Mouse (Mus musculus): ENCODE measurements around the gene Gm14322. TPM values are rescaled to one million over a fixed set of nuclear protein-coding genes. Genes with fewer than 3 reads are reported as not detected.
A peak's percentile ranks its signal among the peaks of the same experiment; 100 is the strongest.
"Not testable (repeated sequence)": the region's sequence is repeated elsewhere in the genome, so short reads cannot be mapped to it uniquely, and the experiment has no call there.

Gm14322 gene
- 10.9 and 11.8 TPM in 2 replicates for polyA plus RNA-seq (2015; fragmentation: Nextera tagmentation; extraction: Ambion mirVana)

DNA sequence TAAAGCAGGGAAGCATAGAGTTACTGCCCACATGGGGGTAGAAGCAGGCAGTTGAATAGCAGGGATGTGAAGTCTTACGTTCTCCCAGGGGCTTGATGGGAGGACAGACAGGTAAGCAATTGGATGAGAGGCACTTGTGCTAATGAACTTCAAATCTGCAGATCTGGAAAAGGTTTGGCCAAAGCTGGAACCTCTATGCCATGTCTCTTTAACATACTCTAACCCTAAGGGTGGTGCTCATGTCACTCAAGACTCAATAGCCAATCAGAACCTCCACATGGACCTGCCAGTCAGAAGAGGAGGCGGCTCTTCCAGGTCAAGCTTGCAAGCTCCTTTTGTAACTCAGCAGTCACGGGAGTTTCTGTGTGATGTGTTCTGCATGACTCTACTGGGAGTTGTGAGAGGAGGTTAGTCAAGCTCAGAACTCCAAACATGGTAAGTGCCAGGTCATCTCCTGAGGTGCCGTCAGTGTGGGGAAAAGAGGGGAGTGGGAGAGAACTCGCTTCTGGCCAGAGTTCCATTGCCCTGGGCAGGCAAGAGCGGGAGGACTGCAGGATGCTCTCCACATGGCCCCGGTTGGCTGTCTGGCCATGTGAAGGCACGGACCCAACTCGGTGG, at the start of gene Gm14322:
Gene Gm14322 (plus strand): TSS at position 348 of the 618 bp plus-strand sequence.
- not testable (repeated sequence) for ATAC-seq (ENCODE audit: insufficient number of reproducible peaks, insufficient read depth, low FRiP score, low TSS enrichment, low read depth); H3K27ac ChIP-seq; H3K36me3 ChIP-seq; H3K4me1 ChIP-seq; H3K9me3 ChIP-seq; H3K9ac ChIP-seq; H3K27me3 ChIP-seq
- peak within 1 kb of the TSS; percentile 43 for H3K4me2 ChIP-seq
- WGBS: 19% methylated on average over 9 of the region's 9 CpGs
- peak within 1 kb of the TSS; percentile 40 for H3K4me3 ChIP-seq

DNA sequence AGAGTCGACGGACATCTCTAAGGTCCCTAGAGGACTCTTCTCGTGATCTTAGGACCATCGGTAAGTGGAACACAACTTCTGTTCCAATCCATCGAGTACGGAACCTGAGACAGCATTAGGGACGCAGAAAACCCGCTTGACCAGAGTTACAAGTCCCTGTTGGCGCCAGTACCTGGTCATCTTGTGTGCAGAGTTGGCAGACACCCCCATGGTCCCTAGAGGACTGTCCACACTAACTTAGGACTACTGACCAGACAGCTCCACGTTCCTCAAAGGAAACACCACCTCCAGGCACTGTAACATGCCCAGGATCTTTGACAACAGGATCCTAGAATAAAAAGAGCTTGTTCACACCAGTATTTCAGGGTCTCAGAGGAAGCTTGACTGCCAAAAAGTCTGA, 17.6 kb upstream of the Gm14322 start:
- not testable (repeated sequence) for H3K27ac ChIP-seq; H3K27me3 ChIP-seq; H3K4me3 ChIP-seq; H3K4me1 ChIP-seq; H3K9me3 ChIP-seq; H3K9ac ChIP-seq; ATAC-seq (ENCODE audit: insufficient number of reproducible peaks, insufficient read depth, low FRiP score, low TSS enrichment, low read depth); H3K4me2 ChIP-seq; H3K36me3 ChIP-seq
- 80% methylated on average over 8 of the region's 10 CpGs for WGBS

DNA sequence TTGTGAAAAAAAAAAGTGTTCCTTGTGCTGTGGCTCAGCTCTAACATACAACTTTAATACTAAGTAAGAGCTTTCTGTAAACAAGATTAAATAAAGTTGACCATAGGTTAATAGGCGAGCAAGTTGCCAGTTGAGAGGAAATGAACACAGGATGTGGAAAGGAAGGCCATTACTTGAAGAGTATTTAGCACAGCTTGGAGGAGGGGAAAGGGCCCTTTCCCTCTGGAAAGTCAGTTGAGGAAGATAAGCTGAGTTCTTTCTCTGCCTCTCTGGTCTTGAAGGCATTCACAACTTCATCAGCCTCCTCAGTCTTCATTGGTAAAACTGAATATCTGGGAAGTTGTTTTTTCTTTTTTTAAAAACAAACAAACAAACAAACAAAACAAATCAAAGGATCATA, 28.3 kb downstream of the Gm14322 start:
- not testable (repeated sequence) for ATAC-seq (ENCODE audit: insufficient number of reproducible peaks, insufficient read depth, low FRiP score, low TSS enrichment, low read depth); H3K4me1 ChIP-seq; H3K27me3 ChIP-seq; H3K9ac ChIP-seq; H3K9me3 ChIP-seq; H3K4me3 ChIP-seq; H3K27ac ChIP-seq; H3K36me3 ChIP-seq; H3K4me2 ChIP-seq
- 66% methylated on average over 1 of the region's 1 CpGs for WGBS

DNA sequence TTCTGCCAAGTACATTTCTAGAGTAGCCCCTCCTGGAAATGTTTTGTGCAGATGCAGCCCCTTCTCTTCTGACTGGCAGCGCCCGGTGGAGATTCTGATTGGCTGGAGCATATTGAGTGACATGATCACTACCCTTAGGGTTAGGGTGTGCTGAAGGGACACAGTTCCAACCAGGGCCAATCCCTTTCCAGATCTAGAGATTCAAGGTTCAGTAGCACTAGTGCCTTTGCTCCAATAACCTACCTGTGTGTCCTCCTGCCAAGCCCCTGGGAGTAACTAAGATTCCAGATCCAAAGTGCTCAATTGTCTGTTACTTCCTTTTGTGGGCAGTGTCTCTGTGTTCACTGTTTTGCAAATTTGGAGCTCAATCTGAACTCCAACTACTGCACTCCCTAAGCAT, 47.1 kb downstream of the Gm14322 start:
- WGBS: no CpG with 5 or more reads among the region's 2 CpGs

More for the DNA sequence above, 47.1 kb downstream of the Gm14322 start:
- H3K9me3 ChIP-seq; H3K27me3 ChIP-seq; H3K27ac ChIP-seq; H3K4me2 ChIP-seq; H3K36me3 ChIP-seq; ATAC-seq (ENCODE audit: insufficient number of reproducible peaks, insufficient read depth, low FRiP score, low TSS enrichment, low read depth); H3K4me1 ChIP-seq; H3K9ac ChIP-seq; H3K4me3 ChIP-seq: not testable (repeated sequence)

Other genes with a start within 250 kb of the Gm14322 start
- 0.15 TPM in 1 of 2 replicates, not detected in the other for gene Gm14406, start 181.1 kb upstream of the Gm14322 start, polyA plus RNA-seq (2015; fragmentation: Nextera tagmentation; extraction: Ambion mirVana)
- 37.1 and 42.9 TPM in 2 replicates for gene Gm14325, start 81.0 kb downstream of the Gm14322 start, polyA plus RNA-seq (2015; fragmentation: Nextera tagmentation; extraction: Ambion mirVana)
- 3.5 and 3.8 TPM in 2 replicates for gene Gm14327, start 137.8 kb downstream of the Gm14322 start, polyA plus RNA-seq (2015; fragmentation: Nextera tagmentation; extraction: Ambion mirVana)
- 0.67 and 1.4 TPM in 2 replicates for gene Zfp972, start 166.3 kb downstream of the Gm14322 start, polyA plus RNA-seq (2015; fragmentation: Nextera tagmentation; extraction: Ambion mirVana)
- 19.3 and 19.9 TPM in 2 replicates for gene Gm14326, start 198.0 kb downstream of the Gm14322 start, polyA plus RNA-seq (2015; fragmentation: Nextera tagmentation; extraction: Ambion mirVana)